Mouse (Mus musculus) ES-Bruce4 (cell line): Measurements from ENCODE around the gene Coro1b.

Source experiments
- CTCF ChIP-seq: IDR thresholded peaks from one replicate; pipeline ENCODE4 v1.8.1; 2011; ENCODE audit warnings: low read depth, low read length
- EP300 ChIP-seq: IDR thresholded peaks from 2 replicates; pipeline ENCODE4 v1.6.1; 2011; ENCODE audit warnings: low read depth, low read length; ENCODE audit not compliant: insufficient read depth
- POLR2A ChIP-seq: IDR thresholded peaks from one replicate; pipeline ENCODE4 v1.8.1; 2011; ENCODE audit warnings: low read length; ENCODE audit not compliant: insufficient read depth

DNA sequence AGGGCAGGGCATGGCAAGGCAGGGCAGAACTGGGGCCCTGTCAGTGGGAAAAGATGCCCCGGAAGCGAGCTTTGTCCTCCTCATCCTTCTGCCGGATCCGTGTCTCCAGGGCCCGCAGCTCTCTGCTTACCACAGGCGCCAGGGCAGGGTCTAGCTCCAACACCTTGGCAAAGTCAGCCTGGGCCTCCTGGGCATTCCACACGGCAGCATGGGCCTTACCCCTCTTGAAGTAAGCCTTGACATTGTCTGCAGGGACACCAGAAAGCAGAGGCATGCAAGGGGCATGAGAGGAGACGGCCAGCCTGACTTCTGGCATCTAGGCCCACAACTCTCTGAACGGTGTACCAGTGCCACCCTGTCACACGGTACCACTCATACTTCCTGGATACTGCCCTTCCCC, 33.9 kb upstream of the Coro1b start:
- TF ChIP-seq POLR2A = no peak
- no peak for TF ChIP-seq CTCF
- TF ChIP-seq EP300 = no peak
